Mouse (Mus musculus) lung, embryonic 14.5 days (tissue): ENCODE data around the gene Arl5a. TPM values are rescaled to one million over a fixed set of nuclear protein-coding genes. Genes with fewer than 3 reads are reported as not detected.
A peak's percentile ranks its signal among the peaks of the same experiment; 100 is the strongest.

Source experiments
- ATAC-seq: fragments of 200-750 bp; cut with Nextera tagmentation; 2 replicates; pipeline ENCODE4 v1.8.0; 2017; ENCODE audit warnings: mild to moderate bottlenecking, moderate TSS enrichment, moderate library complexity; ENCODE audit not compliant: insufficient read depth
- DNase-seq: peaks from one replicate; pipeline ENCODE4 v3.0.0-alpha.2; 2015
- H3K27ac ChIP-seq: fragments of 300-500 bp; sonication (generic); 2 replicates; pipeline ENCODE4 v1.5.1; 2014; ENCODE audit warnings: low read depth, mild to moderate bottlenecking, moderate library complexity
- H3K27me3 ChIP-seq: fragments of 300-500 bp; sonication (generic); 2 replicates; pipeline ENCODE4 v1.6.1; 2014; ENCODE audit warnings: low read length, control low read depth; ENCODE audit not compliant: insufficient read depth
- H3K36me3 ChIP-seq: fragments of 300-500 bp; sonication (generic); 2 replicates; pipeline ENCODE4 v1.6.1; 2014; ENCODE audit warnings: control low read depth; ENCODE audit not compliant: insufficient read depth
- H3K4me1 ChIP-seq: fragments of 300-500 bp; sonication (generic); 2 replicates; pipeline ENCODE4 v1.6.1; 2014; ENCODE audit warnings: antibody characterized with exemption, control low read depth; ENCODE audit not compliant: insufficient read depth
- H3K4me2 ChIP-seq: fragments of 300-500 bp; sonication (generic); 2 replicates; pipeline ENCODE4 v1.6.1; 2014; ENCODE audit warnings: mild to moderate bottlenecking
- H3K4me3 ChIP-seq: fragments of 300-500 bp; sonication (generic); 2 replicates; pipeline ENCODE4 v1.5.1; 2014; ENCODE audit warnings: low read depth, low read length
- H3K9ac ChIP-seq: fragments of 300-500 bp; sonication (generic); 2 replicates; pipeline ENCODE4 v1.6.1; 2014
- H3K9me3 ChIP-seq: fragments of 300-500 bp; sonication (generic); 2 replicates; pipeline ENCODE4 v1.6.1; 2016; ENCODE audit warnings: low read depth, low read length, control low read depth
- CTCF ChIP-seq: IDR thresholded peaks from 2 replicates; pipeline ENCODE4 v1.5.1; 2016; ENCODE audit warnings: antibody characterized with exemption, low read depth
- WGBS: fragments of 180-500 bp; shearing (Covaris S2); extraction: QIAGEN DNeasy Blood & Tissue Kit; methylation state at CpG from one replicate; pipeline ENCODE4 v1.1.7; 2014; 5-methylcytosine and 5-hydroxymethylcytosine counted together
- polyA plus RNA-seq: library from polyadenylated mRNA; unstranded; fragments of >200 nt; fragmentation: Nextera tagmentation; extraction: Ambion mirVana; gene quantifications from 2 replicates; pipeline ENCODE4 v1.2.1, GENCODE M21; 2014

The Arl5a gene
- polyA plus RNA-seq, 1 experiment from 2014 or later, result 71.0 TPM

DNA sequence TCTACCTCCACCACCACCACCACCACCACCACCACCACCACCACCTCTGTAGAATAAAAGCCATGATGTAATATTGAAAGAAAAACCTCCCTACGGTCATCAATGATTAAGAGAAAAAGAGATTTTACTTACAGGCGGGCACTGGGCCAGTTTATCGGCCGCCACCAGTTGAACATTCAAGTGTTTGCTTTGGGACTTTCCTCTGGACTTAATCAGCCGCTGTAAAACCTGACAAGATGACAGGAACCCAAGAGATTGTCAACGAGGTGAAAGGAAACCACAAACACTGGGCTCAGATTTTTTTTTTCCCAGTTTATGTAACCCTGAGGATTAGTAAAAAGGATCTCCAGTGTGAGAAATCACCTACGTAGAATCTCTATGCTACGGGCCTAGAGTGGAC, 25.1 kb upstream of the Arl5a start:
- H3K4me2 ChIP-seq, result no peak overlapping the region
- peak; percentile 22 for DNase-seq
- WGBS, result 54% methylated on average over 8 of the region's 8 CpGs
- H3K9me3 ChIP-seq, result no peaks in the 10 kb centered on the region
- H3K27me3 ChIP-seq, result no peaks in the 10 kb centered on the region
- no peak overlapping the region for H3K4me3 ChIP-seq
- no peaks in the 10 kb centered on the region for H3K36me3 ChIP-seq
- no peak for TF ChIP-seq CTCF
- H3K27ac ChIP-seq, result no peak overlapping the region
- H3K9ac ChIP-seq, result no peak overlapping the region
- no peaks in the 10 kb centered on the region for H3K4me1 ChIP-seq
- ATAC-seq, result no peak

DNA sequence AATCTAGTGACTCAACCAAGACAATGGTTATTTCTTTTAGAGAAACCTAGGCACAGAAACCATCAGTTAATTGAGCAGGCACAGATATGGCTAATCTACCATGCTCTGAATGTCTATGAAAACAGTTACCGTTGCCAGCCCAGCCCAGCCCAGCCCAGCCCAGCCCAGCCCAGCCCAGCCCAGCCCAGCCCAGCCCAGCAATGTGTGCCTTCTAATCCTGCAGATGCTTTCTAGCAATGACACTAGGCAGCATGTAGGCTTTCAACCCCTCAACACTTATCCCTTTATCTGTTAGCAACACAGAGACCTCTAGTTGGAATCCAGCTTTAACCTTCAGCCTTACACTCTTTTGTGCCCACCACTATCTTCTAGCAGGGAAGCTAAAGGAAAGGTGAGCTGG, 24.2 kb upstream of the Arl5a start:
- Histone ChIP-seq H3K36me3 (no peaks in the 10 kb centered on the region), H3K4me2 (no peak overlapping the region), H3K27me3 (no peaks in the 10 kb centered on the region), H3K9ac (no peak overlapping the region), H3K4me3 (no peak overlapping the region), H3K9me3 (no peaks in the 10 kb centered on the region), H3K27ac (no peak overlapping the region), H3K4me1 (no peaks in the 10 kb centered on the region)
- DNase-seq (no peak), ATAC-seq (no peak)
- TF ChIP-seq CTCF, result no peak
- 47% methylated on average over 1 of the region's 1 CpGs for WGBS

DNA sequence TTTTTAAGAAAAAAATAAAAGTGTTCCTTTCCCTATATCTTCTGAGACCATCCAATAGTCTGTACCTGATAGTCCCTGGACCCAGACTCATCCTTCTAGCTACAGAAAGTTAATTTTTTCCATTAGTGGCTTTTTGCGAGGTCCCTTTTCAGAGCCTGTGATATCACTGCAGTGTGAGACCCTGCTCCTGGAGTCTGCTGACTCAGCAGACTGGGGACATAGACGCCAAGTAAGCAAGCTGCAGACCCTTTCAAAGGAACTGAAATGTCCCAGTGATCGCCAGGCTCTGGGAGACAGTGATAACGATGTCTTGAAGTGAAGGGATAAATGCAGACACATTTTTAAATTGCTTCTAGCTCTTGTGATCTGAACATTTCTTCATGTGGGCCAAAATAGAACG, 21.9 kb upstream of the Arl5a start:
- no peak for DNase-seq
- TF ChIP-seq CTCF, result no peak
- ATAC-seq, result no peak
- Histone ChIP-seq H3K27me3 (no peaks in the 10 kb centered on the region), H3K4me3 (no peak overlapping the region), H3K27ac (no peak overlapping the region), H3K4me2 (no peak overlapping the region), H3K4me1 (peaks cover 5% of the 10 kb centered on the region; the same call in 1 of the 2 replicates), H3K9me3 (no peaks in the 10 kb centered on the region), H3K9ac (no peak overlapping the region), H3K36me3 (no peaks in the 10 kb centered on the region)
- WGBS, result 54% methylated on average over 5 of the region's 5 CpGs

DNA sequence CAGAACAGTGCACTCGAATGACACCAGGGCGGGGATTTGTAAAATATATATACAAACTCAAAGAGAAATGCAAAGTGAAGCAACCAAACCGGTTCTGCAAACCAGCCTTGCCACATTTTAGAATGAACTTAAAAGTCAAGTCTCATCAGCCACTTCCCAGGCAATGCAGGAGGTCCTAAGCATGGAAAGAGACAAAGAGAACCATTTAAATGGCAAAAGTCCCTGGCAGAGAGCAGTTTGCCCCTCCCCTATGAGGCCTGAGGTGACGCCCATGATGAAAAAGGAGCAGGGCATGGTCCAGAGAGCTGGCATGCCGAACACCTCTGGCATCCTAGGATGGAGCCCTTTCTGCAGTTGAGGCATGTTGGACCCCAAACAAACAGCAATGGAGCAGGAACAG, 17.4 kb upstream of the Arl5a start:
- Histone ChIP-seq H3K4me1 (peaks cover 10% of the 10 kb centered on the region), H3K4me3 (no peak overlapping the region), H3K27me3 (no peaks in the 10 kb centered on the region), H3K36me3 (no peaks in the 10 kb centered on the region), H3K27ac (peak overlapping the region; percentile 43; the same call in 1 of the 2 replicates), H3K9ac (no peak overlapping the region), H3K4me2 (0 out of 2 replicates have a peak overlapping the region, but pooled peaks have one; percentile 8), H3K9me3 (no peaks in the 10 kb centered on the region)
- DNase-seq, result peak; percentile 69
- no peak for TF ChIP-seq CTCF
- ATAC-seq, result peak; percentile 78
- 35% methylated on average over 5 of the region's 5 CpGs for WGBS

DNA sequence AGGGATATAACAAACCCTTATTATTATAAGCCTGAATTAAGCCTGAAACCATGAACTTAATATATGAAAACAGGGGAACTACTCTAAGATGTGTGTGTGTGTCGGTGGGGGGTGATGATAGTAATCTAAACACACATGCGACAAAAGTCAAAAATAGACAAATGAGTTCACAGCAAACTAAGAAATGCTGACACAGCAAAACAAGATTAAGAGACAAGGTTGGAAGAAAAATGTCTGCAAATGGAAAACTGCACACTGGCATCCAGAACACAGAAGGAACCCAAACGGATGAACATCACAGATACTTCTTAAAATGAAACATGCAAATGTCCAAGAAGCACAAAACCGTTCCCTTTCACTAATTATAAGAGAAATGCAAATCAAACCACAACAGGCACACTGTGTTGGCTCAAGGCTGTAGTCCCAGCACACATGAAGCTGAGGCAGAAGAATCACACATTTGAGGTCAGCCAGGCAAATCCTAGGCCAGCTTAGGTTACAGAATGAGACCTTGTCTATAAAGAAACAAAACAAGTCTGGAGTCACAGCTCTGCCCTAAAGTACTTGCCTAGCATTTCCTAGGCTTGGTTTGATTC, 15.8 kb upstream of the Arl5a start:
- H3K4me1 ChIP-seq, result peaks cover 10% of the 10 kb centered on the region
- no peak overlapping the region for H3K4me3 ChIP-seq
- no peak overlapping the region for H3K27ac ChIP-seq
- no peak for ATAC-seq
- H3K9me3 ChIP-seq, result no peaks in the 10 kb centered on the region
- H3K9ac ChIP-seq, result no peak overlapping the region
- no peak for TF ChIP-seq CTCF
- no peaks in the 10 kb centered on the region for H3K27me3 ChIP-seq
- DNase-seq, result no peak
- WGBS, result 76% methylated on average over 4 of the region's 4 CpGs
- no peaks in the 10 kb centered on the region for H3K36me3 ChIP-seq
- no peak overlapping the region for H3K4me2 ChIP-seq

DNA sequence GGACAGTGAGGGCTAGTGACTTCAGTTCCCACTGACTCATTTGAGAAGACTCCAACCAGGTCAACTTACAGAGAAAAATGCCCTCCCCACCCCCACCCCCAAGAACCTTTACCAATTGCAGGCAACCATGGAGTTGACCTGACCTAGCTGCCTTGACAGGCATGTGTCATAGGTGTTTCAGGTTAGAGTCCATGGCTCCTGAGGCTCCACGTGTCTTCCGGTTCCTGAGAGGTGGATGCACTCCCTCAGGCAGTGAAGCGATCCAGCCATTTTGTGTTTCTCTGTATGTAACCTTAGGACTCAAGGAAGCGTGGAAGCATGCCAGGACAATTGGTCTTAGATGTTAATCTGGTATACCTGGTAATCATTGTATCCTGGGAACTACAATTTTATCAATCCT, 13.7 kb upstream of the Arl5a start:
- Histone ChIP-seq H3K9me3 (no peaks in the 10 kb centered on the region), H3K4me3 (no peak overlapping the region), H3K27me3 (no peaks in the 10 kb centered on the region), H3K4me2 (no peak overlapping the region), H3K4me1 (peaks cover 10% of the 10 kb centered on the region), H3K36me3 (no peaks in the 10 kb centered on the region), H3K27ac (no peak overlapping the region), H3K9ac (no peak overlapping the region)
- no peak for TF ChIP-seq CTCF
- ATAC-seq, result no peak; the same call in 1 of the 2 replicates
- DNase-seq, result no peak
- 91% methylated on average over 4 of the region's 4 CpGs for WGBS

DNA sequence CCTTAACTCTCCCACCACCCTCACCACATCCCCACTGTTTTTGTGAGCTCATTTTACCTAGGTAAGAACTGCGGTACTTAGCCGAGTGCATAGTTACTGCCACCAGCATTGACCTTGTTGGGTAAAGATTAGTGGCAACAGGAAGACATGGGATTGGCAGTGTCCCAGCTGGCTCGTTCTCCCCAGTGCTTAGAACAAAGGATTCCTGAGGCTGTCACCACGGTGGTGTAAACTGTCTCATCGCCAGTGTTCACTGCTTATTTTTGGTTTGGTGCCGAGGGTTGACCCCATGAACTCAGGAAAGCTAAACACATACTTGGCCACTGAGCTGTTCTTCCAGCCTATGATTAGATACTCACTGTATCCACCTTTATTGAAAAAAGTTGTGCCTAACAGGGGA, 13.3 kb upstream of the Arl5a start:
- Histone ChIP-seq H3K4me3 (no peak overlapping the region), H3K27me3 (no peaks in the 10 kb centered on the region), H3K9me3 (no peaks in the 10 kb centered on the region), H3K9ac (no peak overlapping the region), H3K27ac (no peak overlapping the region), H3K4me1 (peaks cover 10% of the 10 kb centered on the region), H3K4me2 (no peak overlapping the region), H3K36me3 (no peaks in the 10 kb centered on the region)
- WGBS, result 27% methylated on average over 6 of the region's 6 CpGs
- peak; percentile 72 for ATAC-seq
- TF ChIP-seq CTCF, result no peak
- DNase-seq, result peak; percentile 84
